Mouse (Mus musculus): ENCODE data around the gene Gnmt.

DNA sequence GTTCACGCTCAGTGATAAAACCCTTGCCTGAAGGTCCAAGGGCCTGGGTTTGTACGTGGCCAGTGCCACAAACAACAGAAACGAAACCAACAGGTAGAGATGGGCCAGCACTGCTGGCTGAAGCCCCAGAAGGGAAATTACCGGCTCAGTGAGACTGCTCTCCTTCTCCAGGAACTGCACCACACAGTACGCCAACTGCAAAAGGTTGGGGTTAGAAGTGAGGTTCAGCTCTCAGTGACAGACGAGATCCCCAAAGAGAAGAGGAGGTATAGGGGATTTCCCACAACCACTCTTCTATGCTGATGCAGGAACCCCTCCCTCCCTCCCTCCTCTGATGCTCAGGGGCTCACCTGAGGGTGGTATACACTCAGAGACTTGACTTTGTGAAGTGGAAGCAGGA is 43.1 kb downstream of the Gnmt start:
- TF ChIP-seq POLR2A (IDR thresholded peaks at IDR 0.05; ENCODE audit: insufficient read length, low read depth): no peak
- TF ChIP-seq E2F4 (IDR thresholded peaks at IDR 0.05; ENCODE audit: insufficient read depth): no peak
- TF ChIP-seq POLR2AphosphoS2 (IDR thresholded peaks at IDR 0.05; ENCODE audit: insufficient read length, low read depth): peak; percentile 16
- no peak for TF ChIP-seq TCF12 (IDR thresholded peaks at IDR 0.05; ENCODE audit: insufficient read depth, poor library complexity, severe bottlenecking)

All from myocyte (in vitro differentiated cells).